Mouse (Mus musculus) kidney, postnatal 25 days (tissue): ENCODE results near the gene Cpeb4.

Source experiments
- DNase-seq, 2 experiments: peaks; one replicate each; pipeline ENCODE4 v3.0.0; 2021; ENCODE audit warnings: mixed read lengths in 2 of 2

Gene Cpeb4

GRCm38 (mm10) chr11:31871911-31872310 lies at the start of gene Cpeb4:
TSS of gene Cpeb4 (plus strand) at chr11:31872211.
- no peak for DNase-seq

DNA sequence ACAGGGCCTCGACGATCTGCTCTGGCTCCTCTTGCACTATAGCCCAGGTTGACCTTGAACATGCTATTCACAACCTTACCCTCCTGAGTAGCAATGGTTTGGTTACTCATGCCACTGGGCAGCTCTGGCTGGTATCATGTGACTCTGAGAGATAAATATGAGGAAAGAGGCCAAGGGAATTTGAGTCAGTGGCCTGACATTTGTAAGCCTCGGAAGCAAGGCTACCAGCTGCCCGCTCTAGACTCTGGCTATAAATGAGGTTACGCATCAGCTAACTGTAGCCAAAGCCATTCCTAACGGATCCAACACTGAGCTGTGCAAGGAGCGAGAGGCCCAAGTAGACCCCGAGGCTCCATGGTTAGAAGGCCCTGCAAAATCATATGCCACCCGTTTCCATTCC lies 49.5 kb upstream of the Cpeb4 start:
- DNase-seq: no peak

GRCm38 (mm10) chr11:31823513-31823912 lies 48.5 kb upstream of the Cpeb4 start:
- peak in 1 of 2 experiments; percentile 66 for DNase-seq

DNA sequence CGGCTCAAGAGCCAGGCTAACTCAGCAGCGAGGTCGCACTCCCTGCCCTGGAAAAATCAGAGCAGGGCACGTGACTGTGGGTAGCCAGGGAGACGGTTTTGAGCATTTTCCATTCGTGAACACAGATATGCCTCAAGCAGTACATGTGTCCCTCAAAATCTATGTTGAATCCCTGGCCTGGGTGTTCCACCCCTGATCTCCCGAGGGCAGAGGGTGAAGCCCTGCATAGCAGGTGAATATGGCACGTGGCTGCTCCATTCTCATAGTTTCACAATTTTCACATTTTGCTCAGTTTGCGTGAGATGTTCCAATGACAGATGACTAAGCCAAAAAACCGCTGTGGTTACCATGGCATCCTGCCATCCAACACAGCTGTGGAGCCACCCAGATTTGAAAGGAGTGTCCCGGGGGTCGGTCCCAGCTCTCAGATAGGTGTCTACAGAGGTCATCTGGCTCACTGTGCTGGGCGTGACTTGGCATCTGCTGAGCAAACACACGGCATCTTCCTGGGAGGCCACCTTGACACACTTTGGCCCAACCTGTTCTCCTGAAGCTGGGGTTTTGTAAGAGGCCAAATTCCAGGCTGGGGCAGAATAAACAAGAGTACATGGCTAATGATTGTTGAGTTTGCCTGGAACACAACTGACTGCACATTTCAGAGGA lies 47.4 kb upstream of the Cpeb4 start:
- peak; percentile 91 to 97 for DNase-seq

DNA sequence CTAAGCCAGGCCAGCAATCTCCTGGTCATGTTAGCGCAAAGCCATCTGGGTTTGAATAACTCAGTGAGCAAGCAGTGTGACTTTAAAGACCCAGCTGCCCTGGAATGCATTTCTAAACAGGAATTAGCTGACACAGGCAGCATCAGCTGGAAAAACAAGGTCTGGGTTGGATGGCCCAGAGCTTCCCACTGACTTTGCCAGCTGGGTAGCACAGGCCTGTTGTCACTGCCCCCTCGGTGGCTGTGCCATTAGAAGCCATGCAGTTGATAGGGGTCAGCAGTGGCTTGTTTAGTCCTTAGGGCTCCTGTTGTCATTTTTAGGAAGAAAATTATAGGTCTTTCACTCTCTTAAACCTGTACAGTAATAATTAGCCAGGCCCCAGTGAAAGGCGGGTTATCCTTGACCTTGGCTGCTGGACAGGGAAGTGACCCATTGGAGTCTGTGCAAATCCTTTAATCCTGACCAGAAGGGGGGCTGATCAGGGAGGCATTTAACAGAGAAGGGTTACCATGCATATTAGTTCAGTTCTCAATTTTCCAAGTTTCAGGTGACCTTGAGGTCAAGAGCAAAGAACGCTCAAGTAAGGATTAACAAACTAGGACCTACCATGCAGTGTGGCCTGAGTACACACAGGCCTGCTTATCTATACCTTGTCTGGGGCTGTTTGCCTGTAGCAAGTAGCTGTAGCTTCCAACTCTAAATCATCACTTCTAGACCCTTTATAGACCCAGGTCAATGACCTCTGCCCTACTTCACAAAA lies 43.8 kb upstream of the Cpeb4 start:
- DNase-seq: peak; percentile 75 to 92

DNA sequence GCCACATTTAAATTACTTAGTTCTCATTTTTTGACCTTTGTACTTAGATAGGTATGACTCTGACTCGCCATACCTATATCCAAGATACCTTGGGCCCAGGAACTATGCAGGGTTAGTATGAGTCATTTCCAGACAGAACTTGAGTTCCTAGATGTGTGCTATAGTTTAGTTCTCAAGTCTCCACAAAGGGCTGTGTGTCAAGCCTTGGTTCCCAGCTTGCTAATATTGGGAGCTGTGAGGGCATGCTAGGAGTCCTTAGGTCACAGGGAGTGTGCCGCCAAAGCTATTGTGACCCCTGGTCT lies 43.3 kb upstream of the Cpeb4 start:
- no peak for DNase-seq

GRCm38 (mm10) chr11:31830213-31831151 lies 41.5 kb upstream of the Cpeb4 start:
- DNase-seq: peak; percentile 68 to 88

DNA sequence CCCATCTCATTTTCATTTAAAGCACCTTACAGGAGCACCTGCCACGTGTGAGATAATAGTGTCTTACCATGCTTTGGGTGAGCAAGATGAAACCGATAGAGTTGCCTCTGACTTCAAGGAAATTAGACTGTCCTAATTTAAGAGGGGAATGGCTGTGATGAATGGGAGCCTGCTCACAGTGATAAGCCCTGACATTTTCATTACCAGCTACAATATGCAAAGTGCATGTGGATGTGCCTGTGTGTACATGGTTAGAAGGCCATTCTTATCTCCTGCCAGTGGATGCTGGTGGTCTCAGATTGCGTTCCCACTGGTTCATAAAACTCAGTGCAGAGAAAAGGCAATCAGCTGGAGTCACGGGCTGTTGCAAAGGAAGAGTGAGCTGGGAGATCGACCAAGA lies 40.6 kb upstream of the Cpeb4 start:
- no peak for DNase-seq

DNA sequence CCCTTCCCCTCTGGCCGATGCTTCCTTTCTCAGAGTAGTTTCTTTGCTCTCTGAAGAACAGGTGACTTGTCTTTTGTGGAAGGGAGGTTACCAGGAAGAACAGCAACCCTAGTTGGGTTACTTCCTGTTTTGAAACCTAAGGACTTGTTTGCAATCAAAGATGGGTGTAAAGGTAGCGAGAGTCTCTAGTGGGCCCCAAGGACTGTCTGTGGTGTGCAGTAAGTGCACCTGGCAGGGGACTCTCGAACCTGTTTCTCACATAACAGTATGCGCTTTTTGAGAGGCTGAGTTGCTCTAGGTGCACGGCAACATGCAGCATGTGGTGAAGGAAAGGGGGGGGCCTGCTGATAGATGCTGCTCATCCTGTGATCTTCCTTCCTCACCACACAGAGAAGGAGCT lies 40.0 kb upstream of the Cpeb4 start:
- no peak for DNase-seq

- peak in 1 of 2 experiments; percentile 47 for DNase-seq
These were observed 39.5 kb upstream of the Cpeb4 start for GRCm38 (mm10) chr11:31832439-31832980.

DNA sequence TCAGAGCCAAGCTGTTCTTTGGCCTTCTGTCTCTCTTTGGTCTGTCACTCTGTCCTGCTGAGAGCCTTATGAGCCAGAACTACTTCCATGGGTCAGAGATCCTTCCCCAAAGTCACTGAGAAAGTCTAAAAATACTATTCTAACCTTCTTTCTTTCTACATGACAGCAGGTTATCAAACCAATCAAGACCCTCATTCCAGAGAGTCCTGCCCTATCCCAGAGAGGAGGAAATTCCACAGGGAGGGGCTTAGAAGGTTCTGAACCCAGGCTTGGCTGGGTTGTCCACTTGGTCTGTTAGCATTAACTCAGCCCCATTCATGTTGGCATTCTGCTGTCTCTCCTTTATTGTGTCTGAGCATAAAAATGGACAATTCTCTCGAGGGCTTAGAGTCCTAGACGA lies 38.5 kb upstream of the Cpeb4 start:
- no peak for DNase-seq

- DNase-seq: no peak
These were observed 36.7 kb upstream of the Cpeb4 start for GRCm38 (mm10) chr11:31835352-31835751.

DNA sequence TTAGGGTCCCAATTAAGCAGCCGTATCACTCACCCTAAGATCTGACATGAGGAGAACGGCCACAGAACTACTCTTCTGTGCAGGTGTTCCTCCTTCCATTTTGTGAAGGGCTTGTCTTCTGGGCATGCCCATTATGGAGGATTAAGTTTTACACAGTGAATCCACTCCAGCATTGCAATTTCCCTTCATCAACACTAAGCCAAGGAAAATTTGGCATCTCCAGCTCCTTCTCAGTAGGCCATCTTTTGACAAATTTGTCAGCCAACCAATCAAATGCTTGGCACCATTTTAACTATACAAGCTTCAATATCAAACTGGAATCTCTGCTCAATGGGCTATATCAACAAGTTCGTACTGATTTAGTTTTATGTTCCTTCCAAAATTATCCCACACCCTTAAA lies 34.8 kb upstream of the Cpeb4 start:
- no peak for DNase-seq

DNA sequence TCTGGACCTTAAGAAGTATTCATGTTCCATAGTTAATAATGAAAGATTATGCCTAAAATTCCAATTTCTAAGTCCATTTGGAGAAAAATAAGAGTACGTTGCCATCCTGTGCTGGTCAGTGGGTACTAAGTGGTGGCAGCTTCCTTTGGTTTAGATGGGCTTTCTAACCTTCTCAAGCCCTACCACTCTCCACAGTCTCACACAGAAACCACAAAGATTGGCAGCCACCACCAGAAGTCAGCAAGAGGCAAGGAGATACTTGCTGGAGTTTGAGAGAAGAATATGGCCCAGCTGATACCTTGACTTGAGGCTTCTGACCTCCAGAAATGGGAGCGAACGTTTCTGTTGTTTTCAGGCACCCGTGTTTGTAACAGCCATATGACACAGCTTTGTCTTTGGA lies 34.3 kb upstream of the Cpeb4 start:
- DNase-seq: peak in 1 of 2 experiments; percentile 14

GRCm38 (mm10) chr11:31838442-31839083 lies 33.4 kb upstream of the Cpeb4 start:
- DNase-seq: peak; percentile 96 to 97

GRCm38 (mm10) chr11:31839084-31839460 lies 32.9 kb upstream of the Cpeb4 start:
- DNase-seq: peak in 1 of 2 experiments; percentile 27

GRCm38 (mm10) chr11:31842171-31842959 lies 29.6 kb upstream of the Cpeb4 start:
- DNase-seq: peak in 1 of 2 experiments; percentile 53

DNA sequence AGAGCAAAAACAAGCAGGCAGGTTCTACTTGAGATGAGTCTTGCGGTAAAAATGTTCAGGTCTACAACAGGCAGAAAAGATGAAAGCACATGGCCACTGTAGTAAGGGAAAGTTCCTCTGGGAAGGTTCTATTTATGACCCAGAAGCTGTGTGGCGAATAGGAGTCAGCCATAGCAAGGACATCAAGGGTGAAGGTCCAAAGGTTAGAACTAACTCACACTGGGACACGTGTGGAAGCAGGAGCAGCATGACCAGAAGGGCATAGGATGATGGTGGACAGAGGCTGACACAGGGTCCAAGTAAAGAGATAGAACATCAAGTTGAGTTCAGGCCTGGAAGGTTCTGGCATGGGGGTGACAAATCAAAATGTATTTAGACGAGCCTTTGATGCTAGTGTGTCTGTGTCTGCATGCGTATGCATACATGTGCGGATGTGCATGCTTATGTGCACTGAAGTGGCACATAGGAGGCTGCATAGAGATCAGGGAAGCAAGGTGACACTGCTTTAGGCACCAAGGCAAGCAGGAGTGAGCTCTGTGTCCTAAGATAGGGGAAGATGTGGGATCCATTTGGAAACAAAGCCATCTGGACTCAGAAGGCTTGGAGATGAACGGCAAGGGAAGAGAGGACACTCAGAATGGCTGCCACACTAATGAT lies 28.7 kb upstream of the Cpeb4 start:
- peak in 1 of 2 experiments; percentile 37 for DNase-seq

DNA sequence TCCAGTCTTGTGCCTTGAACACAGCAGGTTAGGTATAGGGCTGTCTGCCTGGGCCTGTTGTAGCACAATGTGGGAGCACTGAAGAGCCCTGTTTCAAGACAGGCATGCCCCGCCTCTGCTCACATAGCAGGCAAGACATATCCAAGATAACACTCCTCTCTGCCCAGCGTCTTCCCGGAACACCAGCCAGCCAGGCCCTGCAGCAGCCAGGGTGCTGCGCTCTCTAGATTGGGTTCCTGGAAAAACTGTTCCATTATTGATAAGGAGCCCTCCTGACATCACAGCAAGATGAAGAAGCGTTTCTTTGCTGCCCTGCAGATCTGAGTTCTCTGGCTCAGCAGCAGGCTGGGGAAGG lies 28.2 kb upstream of the Cpeb4 start:
- peak in 1 of 2 experiments; percentile 20 for DNase-seq

GRCm38 (mm10) chr11:31845111-31845510 lies 26.9 kb upstream of the Cpeb4 start:
- peak in 1 of 2 experiments; percentile 2 for DNase-seq

- DNase-seq: peak in 1 of 2 experiments; percentile 15
These were observed 25.1 kb upstream of the Cpeb4 start for GRCm38 (mm10) chr11:31846771-31847468.
